Mouse (Mus musculus) spleen, adult 18-20 months (tissue): ENCODE measurements around the gene Zfp617.
"Not testable (repeated sequence)": the region's sequence is repeated elsewhere in the genome, so short reads cannot be mapped to it uniquely, and the experiment has no call there.

Source experiments
- DNase-seq, 2 experiments: peaks; one replicate each; pipeline ENCODE4 v3.0.0; 2022; ENCODE audit warnings: mixed read lengths in 2 of 2

The Zfp617 gene

DNA sequence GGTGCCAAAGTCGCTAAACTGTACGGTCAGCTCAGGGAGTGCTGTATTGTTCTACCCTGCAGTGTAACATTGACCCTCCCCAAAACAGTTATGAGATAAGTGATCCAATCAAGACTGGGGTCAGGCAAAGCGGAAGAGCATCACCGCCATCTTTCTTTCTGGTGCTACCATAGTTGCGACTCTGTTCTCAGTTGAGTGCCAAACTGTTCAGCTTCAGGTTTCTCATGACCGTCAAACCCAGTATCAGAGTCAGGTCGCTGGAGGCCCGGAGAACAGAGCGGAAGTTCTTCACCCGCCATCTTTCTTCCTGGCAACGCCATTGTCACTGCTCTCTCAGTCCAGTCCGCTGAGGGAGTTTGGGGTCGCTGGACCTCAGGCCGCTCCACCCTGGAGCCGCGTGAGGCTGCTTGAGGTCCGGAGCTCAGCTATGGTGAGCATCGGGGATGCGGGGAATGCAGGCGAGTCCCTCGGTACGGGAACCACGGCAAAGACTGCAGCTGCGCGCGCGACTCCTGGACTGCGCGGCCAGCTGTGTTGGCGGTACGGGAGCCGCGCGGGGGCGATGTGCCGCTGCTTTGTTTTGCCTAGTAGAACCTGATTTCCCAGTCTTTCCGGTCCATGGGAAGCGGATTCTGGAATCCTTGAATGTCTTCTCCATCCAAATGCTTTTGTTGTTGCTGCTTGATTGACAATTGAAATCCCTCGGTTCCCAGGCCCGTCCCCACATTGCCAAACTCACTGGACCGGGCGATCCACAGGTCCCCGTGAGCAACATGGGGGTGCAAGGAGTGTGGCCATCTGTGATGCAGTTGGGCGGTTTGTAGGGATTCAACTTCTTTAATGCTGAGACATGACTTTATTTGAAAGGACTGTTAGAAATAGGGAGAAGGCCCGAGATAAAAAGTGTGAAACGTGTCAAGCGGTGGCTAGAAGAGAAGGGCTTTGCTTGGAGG is at the start of gene Zfp617, which contains the start of gene Zfp882:
Gene Zfp617 (plus strand): TSS at position 327 of the 953 bp plus-strand sequence.
Gene Zfp882 (plus strand): TSS at position 300 of the 953 bp plus-strand sequence.
- peak; percentile 74 to 85 for DNase-seq

DNA sequence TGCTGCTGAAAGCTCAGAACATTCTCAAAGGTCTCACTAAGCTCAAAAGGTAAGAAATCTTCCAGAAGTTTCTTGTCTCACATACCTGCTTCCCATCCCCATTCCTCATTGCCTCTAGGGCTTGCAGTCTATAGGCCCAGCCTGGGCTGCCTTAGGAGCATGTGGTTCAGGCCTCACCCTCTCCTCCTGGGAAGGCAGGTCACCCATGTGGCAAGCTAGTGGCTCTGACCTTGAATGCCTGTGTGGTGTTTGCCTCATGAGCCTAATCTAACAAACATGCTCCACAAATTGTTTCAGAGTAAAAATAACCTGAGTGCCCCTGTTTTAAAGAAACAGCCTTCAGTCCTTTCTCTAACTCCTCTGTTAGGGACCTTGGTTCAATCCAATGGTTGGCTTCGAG is 46.9 kb upstream of the Zfp617 start:
- DNase-seq = not testable (repeated sequence)

DNA sequence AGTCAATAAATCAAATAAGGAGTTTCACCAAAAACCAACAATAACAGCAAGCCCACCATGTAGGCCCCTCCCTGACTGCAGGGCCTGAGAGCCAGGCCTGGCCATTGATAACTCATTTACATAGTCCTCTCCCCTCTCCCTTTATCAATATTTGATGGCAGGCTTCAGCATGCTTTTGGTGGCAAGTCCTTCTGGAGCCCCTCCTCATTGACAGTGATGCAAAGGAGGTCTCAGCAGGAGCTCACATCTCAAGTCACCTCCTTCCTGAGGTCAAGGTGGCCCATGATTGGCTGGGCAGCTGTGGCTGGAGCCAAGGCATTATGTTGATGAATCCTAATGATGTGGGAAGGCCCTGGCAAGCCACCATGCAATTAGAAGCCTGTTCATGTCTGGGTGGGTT is 46.4 kb upstream of the Zfp617 start:
- not testable (repeated sequence) for DNase-seq

DNA sequence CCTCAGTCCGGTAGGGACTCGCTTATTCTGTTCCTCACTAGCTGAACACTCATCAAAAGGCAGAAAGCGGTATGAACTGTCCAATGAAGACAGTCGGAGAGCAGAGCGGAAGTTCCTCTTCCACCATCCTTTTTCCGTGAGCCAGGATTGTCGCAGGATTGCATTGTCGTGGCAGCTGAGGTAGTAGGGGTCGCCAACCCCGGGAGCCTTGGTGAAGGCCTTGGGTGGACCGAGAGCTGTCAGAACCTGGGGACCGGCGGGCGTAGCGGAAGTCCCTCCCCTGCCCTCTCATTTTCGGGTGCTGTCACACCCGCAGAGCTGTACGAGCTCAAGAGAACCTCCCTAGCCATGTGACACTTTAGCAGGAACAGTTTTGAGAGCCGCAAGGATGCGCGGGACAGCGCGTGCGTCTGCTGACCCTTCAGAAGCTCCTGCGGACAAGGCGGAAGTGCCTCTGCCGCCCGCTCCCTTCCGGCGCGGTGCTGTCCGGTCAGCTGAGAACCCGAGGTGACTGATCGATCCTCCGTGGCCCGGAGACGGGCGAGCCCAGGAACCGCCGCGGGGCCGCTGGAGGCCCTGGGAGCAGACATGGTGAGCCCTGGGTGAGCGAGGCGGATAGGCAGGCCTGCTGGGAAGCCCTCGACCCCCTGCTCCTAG is 26.7 kb upstream of the Zfp617 start, which contains the start of gene Zfp709:
Gene Zfp709 (plus strand): TSS at position 402 of the 657 bp plus-strand sequence.
- DNase-seq = peak; percentile 54 to 60

DNA sequence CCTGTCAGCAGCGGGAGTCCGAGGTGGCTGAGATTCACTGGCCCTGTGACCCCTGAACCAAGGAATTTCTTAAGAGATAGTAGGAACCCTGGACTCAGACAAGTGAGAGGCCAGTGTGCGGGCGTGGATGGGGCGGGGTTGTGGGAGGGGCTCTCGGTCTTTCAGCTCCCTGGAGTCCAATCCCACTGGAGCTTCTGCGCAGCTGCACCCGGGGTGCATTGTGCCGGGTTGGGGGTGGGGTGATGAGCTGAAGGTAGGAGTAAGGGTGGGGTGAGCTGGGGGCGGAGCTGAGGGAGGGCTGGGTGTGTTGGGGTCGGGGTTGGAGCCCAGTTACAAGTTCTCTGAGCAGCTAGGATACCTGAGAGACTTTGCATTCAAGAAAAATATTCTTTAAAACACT is 7.8 kb upstream of the Zfp617 start:
- DNase-seq = not testable (repeated sequence)

DNA sequence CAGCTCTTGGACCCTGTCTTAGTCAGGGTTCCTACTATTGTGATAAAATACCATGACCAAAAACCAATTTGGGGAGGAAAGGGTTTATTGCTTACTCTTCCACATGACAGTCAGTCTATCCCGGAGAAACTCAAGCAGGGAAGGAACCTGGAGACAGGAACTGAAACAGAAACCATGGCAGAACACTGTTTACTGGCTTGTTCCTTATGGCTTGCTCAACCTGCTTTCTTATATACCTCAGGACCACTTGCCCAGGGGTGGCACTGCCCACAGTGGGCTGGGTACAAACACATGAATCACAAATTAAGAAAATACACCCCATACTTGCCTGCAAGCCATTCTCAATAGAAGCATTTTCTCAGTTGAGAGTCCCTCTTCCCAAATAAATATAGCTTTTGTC is 5.4 kb upstream of the Zfp617 start:
- not testable (repeated sequence) for DNase-seq

DNA sequence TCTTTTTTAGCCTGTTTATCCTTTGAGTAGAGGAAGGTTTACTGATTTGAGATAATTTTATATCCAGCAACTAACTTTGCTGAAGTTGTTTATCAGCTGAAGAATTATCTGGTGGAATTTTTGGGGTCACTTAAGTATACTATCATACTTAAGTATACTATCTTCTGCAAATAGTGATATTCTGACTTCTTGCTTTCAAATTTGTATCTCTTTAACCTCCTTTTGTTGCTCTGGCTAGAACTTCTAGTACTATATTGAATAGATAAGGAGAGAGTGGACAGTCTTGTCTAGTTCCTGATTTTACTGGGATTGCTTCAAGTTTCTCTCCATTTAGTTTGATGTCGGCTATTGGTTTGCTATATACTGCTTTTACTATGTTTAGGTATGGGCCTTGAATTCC is 1.6 kb upstream of the Zfp617 start:
- DNase-seq = no peak

DNA sequence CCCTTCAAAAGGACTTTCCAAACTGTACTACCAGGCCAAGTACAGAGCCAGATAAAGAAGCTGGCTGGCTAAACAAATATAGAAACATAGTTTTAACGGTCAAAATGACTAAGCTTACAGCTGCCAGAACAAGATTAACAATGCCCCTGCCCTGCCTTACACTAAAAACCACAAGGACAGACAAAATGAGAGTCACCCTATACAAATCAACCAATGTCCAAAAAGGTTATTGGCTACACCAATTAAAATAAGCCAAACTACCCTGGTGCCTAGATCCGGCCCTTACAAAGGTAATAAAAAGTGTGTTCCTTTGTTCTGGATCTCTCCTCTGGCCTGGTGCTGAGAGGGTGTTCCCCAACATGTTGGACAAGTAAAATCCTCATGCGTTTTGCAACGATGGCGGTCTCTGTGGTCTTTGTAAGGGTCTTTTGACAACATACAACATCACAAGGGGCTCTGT is 607 bp upstream of the Zfp617 start:
- no peak for DNase-seq

DNA sequence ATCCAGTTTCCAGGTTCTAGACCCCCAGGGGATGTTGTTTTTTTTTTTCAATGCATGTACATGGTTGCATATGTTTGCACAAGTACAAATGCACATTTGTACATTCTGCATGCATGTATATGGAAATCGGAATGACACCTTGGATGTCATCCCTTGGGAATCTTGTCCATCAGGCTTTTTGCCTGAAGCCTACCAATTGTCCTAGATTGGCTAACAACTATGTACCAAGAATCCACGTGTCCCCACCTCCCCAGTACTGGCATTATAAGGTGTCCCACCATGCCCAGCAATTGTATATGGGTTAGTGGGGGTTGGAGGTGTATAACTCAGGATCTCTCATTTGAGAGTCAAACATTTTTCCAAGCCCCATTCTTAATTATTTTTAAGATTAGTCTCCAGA is 3.9 kb downstream of the Zfp617 start:
- DNase-seq = no peak

DNA sequence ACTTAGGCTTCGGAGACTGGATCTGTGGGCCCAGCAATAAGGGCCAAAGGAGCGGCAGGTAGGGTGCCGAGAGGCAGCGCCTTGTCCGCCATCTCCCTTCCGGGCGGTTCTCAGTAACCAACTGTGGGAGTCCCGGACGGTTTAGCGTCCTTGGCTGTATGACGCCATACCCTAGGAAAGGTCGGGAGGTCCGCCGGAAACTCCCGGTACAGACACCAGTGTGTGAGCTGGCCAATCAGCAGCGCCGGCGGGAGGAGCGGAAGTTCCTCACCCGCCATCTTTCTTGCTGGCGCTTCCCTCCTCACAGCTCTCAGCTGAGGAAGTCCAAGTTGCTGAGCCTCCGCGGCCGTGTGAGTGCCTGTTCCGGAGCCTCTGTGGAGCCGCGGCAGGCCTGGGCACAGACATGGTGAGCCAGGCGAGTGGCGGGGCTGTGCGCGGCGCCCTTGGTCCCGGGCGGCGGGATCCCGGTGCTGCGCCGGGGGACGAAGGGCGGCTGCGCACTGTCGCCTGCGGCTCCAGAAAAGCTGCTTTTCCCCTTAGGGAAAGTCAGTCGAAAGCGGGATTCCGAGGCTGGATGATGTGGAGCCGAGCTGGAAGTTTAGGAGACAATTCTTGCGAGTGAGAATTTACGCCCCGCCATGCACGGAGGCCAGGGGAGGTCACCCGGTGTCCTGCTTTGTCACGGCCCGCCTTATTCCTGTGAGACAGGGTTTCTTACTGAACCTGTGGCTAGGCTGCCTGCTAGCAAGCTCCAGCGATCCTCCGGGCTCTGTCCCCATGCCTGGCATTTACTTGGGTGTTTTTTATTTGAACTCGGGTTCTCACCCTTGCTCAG is 14.3 kb downstream of the Zfp617 start:
- peak; percentile 85 to 89 for DNase-seq

DNA sequence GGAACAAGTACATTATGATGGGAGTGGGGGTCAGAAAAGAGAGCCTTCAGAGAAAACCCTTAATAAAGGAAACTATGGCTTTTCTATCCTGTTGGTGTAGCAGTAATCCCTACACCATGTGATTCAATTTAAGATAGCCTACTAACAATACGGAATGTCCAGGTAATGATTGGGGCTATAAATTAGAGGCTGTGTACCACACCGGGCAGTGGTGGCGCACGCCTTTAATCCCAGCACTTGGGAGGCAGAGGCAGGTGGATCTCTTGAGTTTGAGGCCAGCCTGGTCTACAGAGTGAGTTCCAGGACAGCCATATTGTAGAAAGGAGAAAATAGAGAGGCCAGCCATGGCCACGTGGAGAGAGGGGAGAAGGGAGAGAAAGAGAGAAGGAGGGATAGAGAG is 17.4 kb downstream of the Zfp617 start:
- DNase-seq = no peak

DNA sequence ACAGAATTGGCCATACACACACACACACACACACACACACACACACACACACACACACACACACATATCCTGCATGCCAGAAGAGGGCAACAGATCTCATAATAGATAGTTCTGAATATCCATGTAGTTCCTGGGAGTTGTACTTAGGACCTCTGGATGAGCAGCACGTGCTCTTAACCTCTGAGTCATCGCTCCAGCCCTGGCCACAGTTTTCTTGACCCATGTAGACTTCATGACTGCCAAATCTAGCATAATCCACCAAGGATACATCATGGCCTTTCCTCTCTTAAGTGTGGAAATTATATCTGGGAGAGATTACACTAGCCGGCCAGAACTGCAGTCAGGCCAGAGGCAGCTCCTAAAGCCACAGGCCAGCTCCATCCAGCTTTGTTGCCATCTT is 18.1 kb downstream of the Zfp617 start:
- DNase-seq = no peak

DNA sequence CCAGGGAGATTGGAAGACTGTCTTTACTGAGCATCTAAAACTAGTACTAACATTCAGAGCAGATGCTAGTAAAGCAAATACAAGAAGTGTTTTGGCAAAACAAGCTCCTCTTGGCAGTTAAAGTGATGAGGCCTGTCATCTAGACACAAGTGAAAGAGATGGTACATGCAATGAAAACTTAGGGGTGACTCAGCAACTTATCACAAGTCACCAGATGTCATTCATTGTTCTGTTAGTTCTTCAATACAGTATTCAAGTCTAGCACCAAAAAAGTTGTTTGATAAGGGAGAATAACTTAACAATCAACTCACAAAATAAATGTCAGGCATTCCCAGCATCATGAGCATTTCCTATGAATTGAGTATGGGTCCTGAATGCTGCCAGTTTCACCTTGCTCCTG is 19.3 kb downstream of the Zfp617 start:
- DNase-seq = no peak

DNA sequence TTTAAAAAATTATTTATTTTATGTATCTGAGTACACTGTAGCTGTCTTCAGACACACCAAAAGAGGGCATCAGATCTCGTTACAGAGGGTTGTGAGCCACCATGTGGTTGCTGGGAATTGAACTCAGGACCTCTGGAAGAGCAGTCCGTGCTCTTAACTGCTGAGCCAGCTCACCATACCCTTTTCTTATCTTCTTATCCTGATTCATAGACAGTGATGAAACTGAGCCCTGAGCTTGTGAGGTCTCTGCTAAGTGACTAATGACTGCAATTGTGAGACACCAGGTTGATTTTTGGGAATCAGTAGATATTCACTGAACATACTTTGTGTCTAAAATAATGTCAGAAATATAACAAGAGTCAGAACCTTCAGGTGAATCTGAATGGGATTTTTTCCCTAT is 29.6 kb downstream of the Zfp617 start:
- DNase-seq = not testable (repeated sequence)

DNA sequence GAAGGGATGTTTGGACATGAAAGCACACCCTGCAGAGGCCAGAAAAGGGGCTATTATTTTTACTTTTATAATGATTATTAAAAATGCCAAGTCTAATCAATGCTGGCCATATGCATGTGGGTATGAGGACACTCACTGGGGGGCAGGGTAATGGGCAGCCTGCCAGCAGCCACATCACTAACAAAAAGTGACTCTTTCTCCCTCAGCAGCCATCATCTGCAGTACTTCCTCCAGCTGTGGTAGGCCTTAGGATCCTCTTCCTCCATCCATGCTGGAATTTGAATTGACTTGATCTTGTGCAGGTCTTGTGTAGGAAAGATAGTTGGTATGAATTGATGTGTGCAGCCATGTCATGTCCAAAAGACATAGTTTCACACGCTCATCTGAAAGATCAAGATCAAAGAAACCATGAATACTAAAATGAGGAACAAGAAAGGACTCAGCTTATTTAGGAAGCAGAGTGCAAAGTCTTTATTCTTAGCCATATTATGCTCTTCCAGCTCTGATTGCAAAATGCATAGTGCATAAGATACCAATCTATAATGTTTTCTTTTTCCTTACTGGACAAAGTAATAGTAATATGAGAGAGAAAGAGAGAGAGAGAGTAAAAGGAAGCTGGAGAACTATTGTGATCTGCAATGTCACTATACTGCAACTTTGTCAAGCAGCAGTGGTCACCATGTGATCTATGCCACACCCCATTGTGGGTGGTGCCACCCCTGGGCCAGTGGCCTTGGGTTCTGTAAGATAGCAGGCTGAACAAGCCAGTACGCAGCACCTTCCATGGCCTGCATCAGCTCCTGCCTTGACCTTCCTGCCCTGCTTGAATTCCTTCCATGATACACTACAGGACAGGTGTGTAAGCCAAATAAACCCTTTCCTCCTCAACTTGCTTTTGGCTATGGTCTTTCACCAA is 32.1 kb downstream of the Zfp617 start:
- peak in 1 of 2 experiments; percentile 20 for DNase-seq

DNA sequence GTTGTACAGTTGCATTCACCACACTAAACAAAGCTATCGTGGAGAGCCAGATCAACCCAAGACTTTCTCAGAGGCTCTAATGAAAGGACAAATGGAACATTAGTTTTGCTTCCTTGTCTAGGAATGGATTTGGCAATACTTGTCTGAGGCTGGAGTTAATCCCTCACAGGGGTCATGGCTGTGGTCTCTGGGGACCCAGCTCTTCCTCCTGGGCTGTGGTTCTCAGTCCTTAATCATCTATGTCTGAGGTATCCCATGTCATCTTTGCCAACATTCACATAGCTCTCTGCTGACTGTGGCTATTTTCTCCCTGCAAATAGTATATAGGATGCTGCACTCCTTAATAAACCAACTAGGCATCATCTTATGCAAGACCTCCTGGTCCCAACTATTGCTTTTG is 33.3 kb downstream of the Zfp617 start:
- DNase-seq = no peak

DNA sequence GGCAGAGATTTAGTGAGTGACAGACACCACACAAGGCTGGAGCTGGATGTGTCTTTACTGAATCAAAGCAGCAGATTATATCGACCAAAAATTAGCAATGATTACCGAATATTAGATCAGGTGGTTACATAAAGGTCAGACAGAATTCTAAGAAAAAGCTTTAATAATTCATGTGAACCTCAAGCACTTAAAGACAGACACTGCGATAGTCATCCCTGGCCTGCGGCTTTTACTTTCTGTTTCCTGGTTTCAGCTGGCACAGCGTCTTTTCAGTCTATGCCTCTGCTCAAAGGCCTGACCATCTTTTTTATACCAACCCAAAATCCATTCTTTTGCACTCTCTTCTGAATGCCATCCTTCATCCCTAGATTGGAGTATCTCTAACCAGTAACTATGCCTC is 40.2 kb downstream of the Zfp617 start:
- DNase-seq = no peak

DNA sequence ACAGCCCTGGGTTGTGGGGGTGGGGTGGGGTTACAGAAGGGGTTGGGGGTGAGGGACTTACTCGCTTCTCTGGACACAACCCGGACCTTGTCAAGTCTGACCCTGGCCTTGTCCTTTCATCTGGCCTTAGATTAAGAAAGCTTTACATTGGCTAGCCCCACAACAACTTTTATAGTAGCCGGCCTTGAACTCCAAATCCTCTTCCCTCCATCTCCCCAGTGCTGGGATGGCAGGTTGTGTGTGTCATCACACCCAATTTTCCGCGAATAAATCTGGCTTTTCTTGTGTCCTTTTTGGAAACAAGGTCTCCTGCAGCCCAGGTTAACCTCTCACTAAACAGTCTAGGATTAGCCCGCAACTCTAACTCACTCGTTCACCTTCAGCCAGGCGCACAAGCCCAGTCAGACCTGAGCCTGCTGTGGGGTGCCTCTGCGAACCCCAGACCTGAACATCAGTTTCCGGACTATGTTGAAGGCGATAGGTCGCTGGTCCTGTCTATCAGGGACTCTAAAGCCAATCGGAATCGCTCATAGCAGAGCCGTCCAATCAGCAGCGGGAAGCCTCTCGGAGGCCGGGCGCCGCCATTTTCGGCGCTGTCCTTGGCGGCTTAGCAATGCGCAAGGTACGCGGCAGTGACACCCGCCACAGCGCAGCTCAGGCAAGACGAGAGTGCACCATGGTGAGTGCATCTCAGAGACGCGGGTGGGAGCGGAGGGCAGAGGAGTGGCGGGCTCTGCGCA is 42.2 kb downstream of the Zfp617 start, which contains the start of gene Zfp961:
Gene Zfp961 (plus strand): TSS at position 557 of the 740 bp plus-strand sequence.
- DNase-seq = peak; percentile 94 to 97

DNA sequence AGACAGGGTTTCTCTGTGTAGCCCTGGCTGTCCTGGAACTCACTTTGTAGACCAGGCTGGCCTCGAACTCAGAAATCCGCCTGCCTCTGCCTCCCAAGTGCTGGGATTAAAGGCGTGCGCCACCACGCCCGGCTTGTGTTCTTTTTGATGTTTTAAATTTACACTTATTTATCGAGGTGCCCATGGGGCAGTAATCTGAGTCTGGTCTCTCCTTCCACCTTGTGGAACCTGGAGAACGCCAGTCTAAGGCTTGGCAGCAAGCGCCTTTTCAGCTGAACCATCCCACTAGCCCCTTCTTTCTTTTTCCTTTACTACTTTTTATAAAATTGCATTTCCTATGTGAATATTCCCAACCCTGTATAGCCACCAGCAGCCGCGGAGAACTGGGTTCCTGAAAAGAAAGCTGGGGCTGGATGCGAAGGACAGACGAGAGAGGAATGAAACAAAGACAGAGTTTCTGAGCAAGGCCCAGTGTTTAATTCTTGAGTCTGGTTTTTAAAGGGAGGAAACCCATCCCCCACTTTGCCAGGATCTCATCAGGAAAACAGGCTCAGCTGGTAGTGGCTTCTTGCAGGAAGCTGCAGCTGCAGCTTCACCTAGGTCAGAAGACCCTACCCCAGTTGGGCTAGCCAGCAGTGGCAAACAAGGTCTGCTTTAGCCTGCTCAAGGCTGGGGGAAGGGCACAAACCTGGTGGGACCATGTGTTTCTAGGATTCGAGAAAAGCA is 43.2 kb downstream of the Zfp617 start:
- no peak for DNase-seq

DNA sequence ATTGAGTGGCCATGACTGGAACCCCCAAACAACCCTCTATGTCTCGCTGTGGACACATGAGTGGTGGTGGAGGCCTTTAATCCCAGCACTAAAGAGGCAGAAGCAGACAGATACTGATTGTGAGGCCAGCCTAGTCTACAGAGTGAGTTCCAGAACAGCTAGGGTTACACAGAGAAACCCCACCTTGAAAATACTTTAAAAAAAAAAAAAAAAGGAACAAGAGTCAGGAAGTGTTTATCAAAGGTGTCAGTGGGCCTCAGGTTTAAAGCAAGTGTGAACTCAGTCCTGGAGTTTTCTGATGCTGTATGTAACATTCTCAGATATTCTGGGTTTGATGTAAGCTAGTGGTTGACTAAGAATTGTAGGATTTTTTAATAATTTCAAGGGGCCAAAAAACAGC is 44.1 kb downstream of the Zfp617 start:
- DNase-seq = no peak
